Mouse (Mus musculus) lung, postnatal 0 days (tissue): ENCODE data around the gene Sar1b.

ENCODE experiments used
- CTCF ChIP-seq: IDR thresholded peaks from 2 replicates; pipeline ENCODE4 v1.5.1; 2016; ENCODE audit warnings: antibody characterized with exemption, mild to moderate bottlenecking
- EP300 ChIP-seq: IDR thresholded peaks from 2 replicates; pipeline ENCODE4 v1.6.1; 2016; ENCODE audit warnings: antibody characterized with exemption, mild to moderate bottlenecking, control low read depth

DNA sequence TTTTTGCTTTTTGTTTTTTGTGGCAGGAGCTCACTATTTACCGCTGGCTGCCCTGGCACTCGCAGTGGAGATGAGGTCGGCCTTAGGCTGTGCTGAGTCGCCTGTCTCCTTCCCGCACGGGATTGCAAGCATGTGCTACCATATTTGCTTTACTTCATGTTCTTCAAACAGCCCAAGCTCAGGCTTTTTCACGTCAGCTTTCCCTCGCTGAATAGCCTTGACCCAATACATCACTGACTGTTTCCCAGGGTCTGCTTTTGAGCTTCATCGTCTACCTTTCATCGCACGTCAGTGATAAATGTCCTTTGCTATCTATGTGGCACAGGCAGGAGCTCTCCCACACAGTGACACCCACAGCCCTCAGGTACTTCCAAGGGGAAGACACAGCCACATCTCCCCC lies 42.4 kb upstream of the Sar1b start:
- TF ChIP-seq CTCF (no peak), EP300 (no peak)
